Mouse (Mus musculus): ENCODE measurements around the gene Taf1b.
A peak's percentile ranks its signal among the peaks of the same experiment; 100 is the strongest.

DNA sequence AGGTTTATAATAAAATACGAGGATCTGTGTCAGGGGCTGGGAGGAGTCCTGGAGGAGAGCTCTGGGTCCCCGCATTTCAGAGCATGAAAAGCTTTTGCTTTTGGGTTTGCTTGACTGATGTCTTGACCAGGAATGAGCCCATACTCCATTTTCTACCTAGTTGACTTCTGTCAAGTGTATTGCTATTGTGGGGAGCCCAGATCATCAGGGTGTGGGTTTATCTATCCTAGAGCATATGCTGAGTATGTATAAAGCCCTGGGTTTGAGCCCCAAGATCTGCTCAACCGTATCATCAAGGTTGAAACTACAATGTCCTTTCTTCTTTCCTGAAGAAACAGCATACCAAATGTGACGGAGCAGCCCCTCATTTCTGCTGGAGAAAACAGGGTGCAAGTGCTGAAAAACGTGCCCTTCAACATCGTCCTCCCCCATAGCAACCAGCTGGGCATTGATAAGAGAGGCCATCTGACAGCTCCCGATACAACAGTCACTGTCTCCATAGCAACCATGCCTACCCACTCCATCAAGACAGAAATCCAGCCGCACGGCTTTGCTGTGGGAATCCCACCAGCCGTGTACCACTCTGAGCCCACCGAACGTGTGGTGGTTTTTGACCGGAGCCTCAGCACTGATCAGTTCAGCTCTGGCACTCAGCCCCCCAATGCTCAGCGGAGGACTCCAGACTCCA, 83.0 kb downstream of the Taf1b start:
- TF ChIP-seq GATA1 (IDR thresholded peaks at IDR 0.05; ENCODE audit: low read length) (peak; percentile 64; the same call in 1 of the 2 replicates), TAL1 (IDR thresholded peaks at IDR 0.05; ENCODE audit: low read length) (peak; percentile 74)
